Mouse (Mus musculus) liver, embryonic 14.5 days (tissue): ENCODE measurements around the gene Cnr2.

Source experiments
- CTCF ChIP-seq: IDR thresholded peaks from 2 replicates; pipeline ENCODE4 v1.5.1; 2016; ENCODE audit warnings: antibody characterized with exemption, low read depth, control low read depth
- EP300 ChIP-seq: IDR thresholded peaks from 2 replicates; pipeline ENCODE4 v1.6.1; 2016; ENCODE audit warnings: antibody characterized with exemption, low read depth

- no peak for TF ChIP-seq CTCF
- no peak for TF ChIP-seq EP300
Measured at GRCm38 (mm10) chr4:135912164-135912563, 17.0 kb downstream of the Cnr2 start.
